Mouse (Mus musculus) kidney, adult 2 months (tissue): Measurements from ENCODE around the gene Kif26b. TPM values are rescaled to one million over a fixed set of nuclear protein-coding genes. Genes with fewer than 3 reads are reported as not detected.

Source experiments
- DNase-seq: peaks from one replicate; pipeline ENCODE4 v3.0.0; 2021
- H3K27ac ChIP-seq: fragments of 200-500 bp; 2 replicates; pipeline ENCODE4 v1.5.1; 2012; ENCODE audit warnings: low read depth, low read length, control low read depth, inconsistent platforms; ENCODE audit not compliant: insufficient read depth
- H3K27me3 ChIP-seq: fragments of 200-500 bp; replicated peaks from 2 replicates; pipeline ENCODE4 v1.6.1; 2012; ENCODE audit warnings: mild to moderate bottlenecking, moderate library complexity, low read length, inconsistent platforms; ENCODE audit not compliant: control insufficient read depth, insufficient read depth
- H3K36me3 ChIP-seq: fragments of 200-500 bp; 2 replicates; pipeline ENCODE4 v1.6.1; 2012; ENCODE audit warnings: mild to moderate bottlenecking, moderate library complexity, low read length, inconsistent platforms; ENCODE audit not compliant: control insufficient read depth, insufficient read depth
- H3K4me1 ChIP-seq: fragments of 200-500 bp; 2 replicates; pipeline ENCODE4 v1.6.1; 2011; ENCODE audit warnings: low read length; ENCODE audit not compliant: control insufficient read depth, insufficient read depth
- H3K4me3 ChIP-seq: fragments of 200-500 bp; 2 replicates; pipeline ENCODE4 v1.5.1; 2011; ENCODE audit warnings: mild to moderate bottlenecking, low read depth, low read length, control low read depth; ENCODE audit not compliant: insufficient read depth
- CTCF ChIP-seq: fragments of 200-500 bp; conservative IDR thresholded peaks from 2 replicates; pipeline ENCODE4 v1.5.1; 2011; ENCODE audit warnings: low read depth, mild to moderate bottlenecking, control low read depth, low read length, moderate library complexity, mixed read lengths; ENCODE audit not compliant: insufficient read depth, insufficient read length
- POLR2A ChIP-seq: fragments of 200-500 bp; IDR thresholded peaks from one replicate; pipeline ENCODE4 v1.6.1; 2011; ENCODE audit warnings: low read depth, low read length, control low read depth
- WGBS: fragments of 180-500 bp; shearing (Covaris S2); methylation state at CpG from one replicate; pipeline ENCODE4 v1.1.7; 2018; 5-methylcytosine and 5-hydroxymethylcytosine counted together
- polyA plus RNA-seq: library from polyadenylated mRNA; depleted of rRNA; stranded (reverse); fragments of >200 nt; gene quantifications from 2 replicates; pipeline ENCODE4 v1.2.3, GENCODE M21; 2012

Gene Kif26b
- polyA plus RNA-seq, 1 experiment: 0.97 TPM

DNA sequence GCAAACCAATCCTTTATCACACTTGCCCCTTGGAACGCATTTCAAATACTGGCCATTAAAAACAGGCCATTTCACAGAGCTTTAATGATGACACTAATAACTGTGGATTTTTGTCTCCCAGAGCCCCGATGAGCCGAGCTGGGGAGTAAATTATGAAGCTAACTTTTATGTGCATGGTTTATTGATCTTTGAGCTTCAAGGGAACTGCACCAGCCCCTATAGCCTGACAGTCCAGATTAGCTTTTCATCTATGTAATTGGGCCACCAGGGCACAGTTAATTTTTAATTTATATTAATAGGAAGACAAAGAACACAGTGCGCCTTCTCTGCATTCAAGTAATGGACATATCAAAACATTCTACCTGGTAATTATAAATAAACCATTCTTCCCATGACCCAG lies 335.4 kb downstream of the Kif26b start:
- 57% methylated on average over 4 of the region's 4 CpGs for WGBS
- Histone ChIP-seq H3K27ac (no peak overlapping the region), H3K4me1 (no peaks in the 10 kb centered on the region), H3K36me3 (no peaks in the 10 kb centered on the region), H3K27me3 (no peaks in the 10 kb centered on the region), H3K4me3 (no peak overlapping the region)
- TF ChIP-seq POLR2A (no peak), CTCF (no peak)
- no peak for DNase-seq

DNA sequence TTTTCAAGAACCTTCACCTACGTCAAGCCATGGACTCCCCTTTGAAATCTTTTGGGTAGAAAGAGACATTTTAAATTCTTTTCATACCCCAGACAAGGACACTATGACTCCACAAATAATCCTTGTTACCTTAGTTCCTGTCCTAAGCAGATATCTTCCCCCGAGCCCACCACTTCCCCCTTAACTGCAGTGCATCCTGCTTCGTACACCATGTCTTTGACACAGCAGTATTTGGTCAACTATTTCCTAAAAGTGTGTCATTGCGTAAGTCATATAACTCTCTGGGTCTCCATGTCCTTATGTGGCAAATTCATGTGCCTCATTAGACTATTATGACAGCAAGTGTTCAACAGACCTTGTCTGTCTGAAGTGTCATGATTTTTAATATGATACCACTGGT lies 337.8 kb downstream of the Kif26b start:
- Histone ChIP-seq H3K4me1 (no peaks in the 10 kb centered on the region), H3K4me3 (no peak overlapping the region), H3K27me3 (no peaks in the 10 kb centered on the region), H3K27ac (no peak overlapping the region), H3K36me3 (no peaks in the 10 kb centered on the region)
- no peak for DNase-seq
- TF ChIP-seq CTCF (no peak), POLR2A (no peak)
- WGBS: 87% methylated on average over 4 of the region's 4 CpGs

DNA sequence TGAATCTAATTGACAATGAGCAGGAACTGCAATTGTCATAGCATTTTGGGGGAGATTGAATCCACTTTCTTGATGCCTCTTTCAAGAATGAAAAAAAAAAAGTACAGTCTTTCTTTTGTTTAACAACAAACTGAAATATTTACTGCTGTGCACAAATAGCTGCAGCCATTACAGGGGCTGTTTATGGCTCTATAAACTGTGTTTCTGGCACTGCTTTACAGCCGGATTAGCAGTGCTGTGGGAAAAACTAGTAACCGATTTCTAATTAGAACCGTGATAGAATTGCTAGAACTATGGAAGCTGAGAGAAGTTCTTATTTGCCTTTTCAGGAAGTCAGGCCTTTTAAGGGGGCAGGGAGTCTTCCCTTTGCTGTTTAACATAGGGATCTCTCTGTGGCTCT lies 342.1 kb downstream of the Kif26b start:
- TF ChIP-seq POLR2A (no peak), CTCF (no peak)
- Histone ChIP-seq H3K27ac (no peak overlapping the region), H3K27me3 (no peaks in the 10 kb centered on the region), H3K4me3 (no peak overlapping the region), H3K36me3 (no peaks in the 10 kb centered on the region), H3K4me1 (no peaks in the 10 kb centered on the region)
- no peak for DNase-seq
- 37% methylated on average over 3 of the region's 3 CpGs for whole genome bisulfite sequencing

DNA sequence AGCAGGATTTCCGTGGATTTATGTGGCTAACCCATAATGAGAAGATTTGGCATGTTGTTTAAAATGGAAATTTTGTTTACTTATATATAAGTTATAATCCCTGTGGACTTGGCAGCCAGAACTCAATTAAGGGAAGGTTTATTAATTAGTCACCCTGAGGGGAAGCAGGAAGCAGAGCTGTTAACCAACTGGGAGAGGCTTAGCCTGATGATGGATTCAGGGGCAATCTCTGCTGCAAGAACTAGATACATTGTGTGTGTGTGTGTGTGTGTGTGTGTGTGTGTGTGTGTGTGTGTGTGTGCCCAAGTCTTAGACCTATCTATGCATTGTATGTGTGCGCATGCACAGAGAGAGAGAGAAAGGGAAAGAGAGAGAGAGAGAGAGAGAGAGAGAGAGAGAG lies 348.0 kb downstream of the Kif26b start:
- H3K27ac ChIP-seq: no peak overlapping the region
- no peak overlapping the region for H3K4me3 ChIP-seq
- TF ChIP-seq POLR2A (no peak), CTCF (no peak)
- H3K36me3 ChIP-seq: no peaks in the 10 kb centered on the region
- no peaks in the 10 kb centered on the region for H3K4me1 ChIP-seq
- no peak for DNase-seq
- WGBS: 66% methylated on average over 2 of the region's 2 CpGs
- H3K27me3 ChIP-seq: no peaks in the 10 kb centered on the region

- no peaks in the 10 kb centered on the region for H3K27me3 ChIP-seq
- TF ChIP-seq POLR2A (no peak), CTCF (no peak)
- 84% methylated on average over 1 of the region's 1 CpGs for WGBS
- DNase-seq: peak; percentile 0
- no peak overlapping the region for H3K4me3 ChIP-seq
- no peaks in the 10 kb centered on the region for H3K4me1 ChIP-seq
- no peak overlapping the region for H3K27ac ChIP-seq
- H3K36me3 ChIP-seq: no peaks in the 10 kb centered on the region
Measured at GRCm38 (mm10) chr1:178878676-178879075, 349.8 kb downstream of the Kif26b start.

DNA sequence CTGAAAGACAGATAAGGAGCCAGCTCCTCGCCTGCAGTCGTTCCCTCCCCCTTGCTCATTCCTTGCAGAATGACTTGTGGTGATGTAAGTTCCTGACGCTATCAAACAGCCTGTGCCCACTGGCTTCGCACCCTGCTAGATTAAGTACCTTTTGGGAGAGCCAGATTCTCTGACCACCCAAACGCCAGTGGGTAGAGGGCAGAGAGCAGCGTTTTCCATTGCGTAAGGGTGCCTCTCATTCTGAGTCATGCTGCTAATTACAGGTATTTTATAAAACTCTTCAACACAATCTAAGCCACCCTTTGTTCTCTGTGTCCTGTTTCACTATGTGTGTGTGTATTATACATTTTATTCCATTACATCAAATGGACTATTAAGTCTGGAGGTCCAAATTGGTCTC lies 352.0 kb downstream of the Kif26b start:
- Histone ChIP-seq H3K4me3 (no peak overlapping the region), H3K36me3 (no peaks in the 10 kb centered on the region), H3K27ac (no peak overlapping the region), H3K4me1 (no peaks in the 10 kb centered on the region), H3K27me3 (no peaks in the 10 kb centered on the region)
- WGBS: 83% methylated on average over 7 of the region's 7 CpGs
- no peak for TF ChIP-seq POLR2A
- no peak for TF ChIP-seq CTCF
- DNase-seq: no peak

GRCm38 (mm10) chr1:178886671-178887070 lies 357.7 kb downstream of the Kif26b start:
- H3K4me1 ChIP-seq: no peaks in the 10 kb centered on the region
- H3K4me3 ChIP-seq: no peak overlapping the region
- H3K27ac ChIP-seq: no peak overlapping the region
- DNase-seq: no peak
- no peak for TF ChIP-seq CTCF
- TF ChIP-seq POLR2A: no peak
- WGBS: 87% methylated on average over 5 of the region's 5 CpGs
- no peaks in the 10 kb centered on the region for H3K36me3 ChIP-seq
- no peaks in the 10 kb centered on the region for H3K27me3 ChIP-seq

DNA sequence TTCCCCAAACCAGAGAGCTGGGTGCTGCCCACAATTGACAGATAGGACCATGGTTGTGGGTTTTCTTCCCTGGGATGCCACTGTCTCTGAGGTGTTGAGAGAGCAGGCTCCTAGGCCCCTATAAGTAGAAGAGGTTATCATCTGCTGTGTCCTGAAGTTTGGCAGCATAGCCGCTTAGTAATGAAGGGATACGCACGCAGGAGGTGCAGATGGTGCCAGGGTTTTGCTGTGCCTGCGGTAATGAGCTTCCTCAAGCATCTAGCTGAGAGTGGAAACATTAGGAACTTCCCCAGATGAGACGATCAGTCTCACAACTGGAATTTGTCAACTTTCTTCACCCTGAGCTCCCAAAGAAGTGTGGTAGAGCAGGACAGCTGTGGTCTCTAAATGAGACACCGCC lies 363.5 kb downstream of the Kif26b start:
- no peaks in the 10 kb centered on the region for H3K4me1 ChIP-seq
- H3K36me3 ChIP-seq: no peaks in the 10 kb centered on the region
- no peak for TF ChIP-seq CTCF
- no peak for TF ChIP-seq POLR2A
- H3K4me3 ChIP-seq: no peak overlapping the region
- no peak for DNase-seq
- H3K27ac ChIP-seq: no peak overlapping the region
- 95% methylated on average over 6 of the region's 6 CpGs for WGBS
- H3K27me3 ChIP-seq: no peaks in the 10 kb centered on the region; the same call in 1 of the 2 replicates
